Mouse (Mus musculus): ENCODE results near the gene Mtss1l. TPM values are rescaled to one million over a fixed set of nuclear protein-coding genes. Genes with fewer than 3 reads are reported as not detected.
"Not testable (repeated sequence)": the region's sequence is repeated elsewhere in the genome, so short reads cannot be mapped to it uniquely, and the experiment has no call there.

Gene Mtss1l
- polyA plus RNA-seq, 2 experiments, result 0.52 to 2.6 TPM

GRCm38 (mm10) chr8:110775721-110776120, 54.4 kb downstream of the Mtss1l start:
- no peak for DNase-seq (ENCODE audit: low read depth in 3 of 3, low spot score in 3 of 3)
- no peaks in the 10 kb centered on the region for H3K36me3 ChIP-seq (replicated peaks; ENCODE audit: control insufficient read depth, insufficient read depth, low read depth)
- no peak overlapping the region for H3K4me3 ChIP-seq (ENCODE audit: insufficient read depth in 1 of 2, low read depth in 2 of 2, low read length in 2 of 2)
- WGBS (ENCODE audit: insufficient replicate concordance), result 61% methylated on average over 3 of the region's 3 CpGs
- H3K4me1 ChIP-seq (replicated peaks; ENCODE audit: control insufficient read depth in 2 of 2, insufficient read depth in 2 of 2, low read length in 1 of 2), result no peaks in the 10 kb centered on the region
- no peak for TF ChIP-seq EP300 (IDR thresholded peaks at IDR 0.05; ENCODE audit: low read depth)
- TF ChIP-seq CTCF (IDR thresholded peaks at IDR 0.05; ENCODE audit: low read depth), result no peak
- no peaks in the 10 kb centered on the region for H3K9me3 ChIP-seq (ENCODE audit: control insufficient read depth, low read length)
- H3K4me2 ChIP-seq (ENCODE audit: low read depth), result no peak overlapping the region
- no peaks in the 10 kb centered on the region for H3K27me3 ChIP-seq (ENCODE audit: control insufficient read depth, insufficient read depth, low read length)
- H3K9ac ChIP-seq (replicated peaks), result no peak overlapping the region
- no peak for ATAC-seq (ENCODE audit: insufficient read depth)
- no peak overlapping the region for H3K27ac ChIP-seq

DNA sequence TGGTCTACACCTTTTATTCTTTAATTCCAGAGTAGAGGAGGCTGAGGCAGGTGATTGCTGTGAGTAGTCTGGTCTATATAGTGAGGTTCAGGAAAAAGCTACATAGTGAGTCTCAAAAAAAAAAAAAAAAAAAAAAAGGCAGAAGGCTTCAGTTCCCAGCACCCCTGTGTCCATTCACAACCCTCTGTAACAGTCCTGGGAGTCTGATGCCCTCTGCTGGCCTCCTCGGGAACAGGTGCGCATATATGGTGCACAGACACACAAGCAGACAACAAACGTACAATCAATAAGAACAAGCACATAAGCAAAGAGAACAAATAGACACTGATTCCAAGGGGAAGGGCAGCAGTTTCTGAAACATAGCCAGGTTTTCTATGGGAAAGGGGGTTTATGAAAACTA, 55.1 kb downstream of the Mtss1l start:
- Histone ChIP-seq H3K36me3 (replicated peaks; ENCODE audit: control insufficient read depth, insufficient read depth, low read depth) (no peaks in the 10 kb centered on the region), H3K27me3 (ENCODE audit: control insufficient read depth, insufficient read depth, low read length) (no peaks in the 10 kb centered on the region), H3K27ac (no peak overlapping the region), H3K4me3 (ENCODE audit: insufficient read depth in 1 of 2, low read depth in 2 of 2, low read length in 2 of 2) (no peak overlapping the region), H3K9me3 (ENCODE audit: control insufficient read depth, low read length) (no peaks in the 10 kb centered on the region), H3K4me1 (replicated peaks; ENCODE audit: control insufficient read depth in 2 of 2, insufficient read depth in 2 of 2, low read length in 1 of 2) (no peaks in the 10 kb centered on the region), H3K9ac (replicated peaks) (no peak overlapping the region), H3K4me2 (ENCODE audit: low read depth) (no peak overlapping the region)
- DNase-seq (ENCODE audit: low read depth in 3 of 3, low spot score in 3 of 3) (no peak), ATAC-seq (ENCODE audit: insufficient read depth) (no peak)
- 89% methylated on average over 3 of the region's 3 CpGs for WGBS (ENCODE audit: insufficient replicate concordance)
- no peak for TF ChIP-seq EP300 (IDR thresholded peaks at IDR 0.05; ENCODE audit: low read depth)
- peak; percentile 32; the same call in 1 of the 2 replicates for TF ChIP-seq CTCF (IDR thresholded peaks at IDR 0.05; ENCODE audit: low read depth)

- DNase-seq (ENCODE audit: low read depth in 3 of 3, low spot score in 3 of 3), result no peak
These were observed 58.8 kb downstream of the Mtss1l start for GRCm38 (mm10) chr8:110779924-110780718.

GRCm38 (mm10) chr8:110785366-110785765, 64.1 kb downstream of the Mtss1l start:
- Histone ChIP-seq H3K9me3 (ENCODE audit: control insufficient read depth, low read length) (no peaks in the 10 kb centered on the region), H3K27me3 (ENCODE audit: control insufficient read depth, insufficient read depth, low read length) (no peaks in the 10 kb centered on the region), H3K9ac (replicated peaks) (no peak overlapping the region), H3K27ac (no peak overlapping the region), H3K36me3 (replicated peaks; ENCODE audit: control insufficient read depth, insufficient read depth, low read depth) (no peaks in the 10 kb centered on the region), H3K4me3 (ENCODE audit: insufficient read depth in 1 of 2, low read depth in 2 of 2, low read length in 2 of 2) (no peak overlapping the region), H3K4me2 (ENCODE audit: low read depth) (no peak overlapping the region), H3K4me1 (replicated peaks; ENCODE audit: control insufficient read depth in 2 of 2, insufficient read depth in 2 of 2, low read length in 1 of 2) (peaks cover 0 to 4% of the 10 kb centered on the region in 2 experiments; a peak in 2 of 4 replicates)
- WGBS (ENCODE audit: insufficient replicate concordance), result 49% methylated on average over 2 of the region's 2 CpGs
- ATAC-seq (ENCODE audit: insufficient read depth) (no peak), DNase-seq (ENCODE audit: low read depth in 3 of 3, low spot score in 3 of 3) (no peak)
- TF ChIP-seq EP300 (IDR thresholded peaks at IDR 0.05; ENCODE audit: low read depth), result no peak
- no peak for TF ChIP-seq CTCF (IDR thresholded peaks at IDR 0.05; ENCODE audit: low read depth)

More at GRCm38 (mm10) chr8:110779924-110780718, 58.8 kb downstream of the Mtss1l start:
- Histone ChIP-seq H3K27ac (no peak overlapping the region), H3K9ac (replicated peaks) (no peak overlapping the region), H3K4me1 (replicated peaks; ENCODE audit: control insufficient read depth in 2 of 2, insufficient read depth in 2 of 2, low read length in 1 of 2) (no peaks in the 10 kb centered on the region), H3K4me2 (ENCODE audit: low read depth) (no peak overlapping the region), H3K9me3 (ENCODE audit: control insufficient read depth, low read length) (no peaks in the 10 kb centered on the region), H3K36me3 (replicated peaks; ENCODE audit: control insufficient read depth, insufficient read depth, low read depth) (no peaks in the 10 kb centered on the region), H3K4me3 (ENCODE audit: insufficient read depth in 1 of 2, low read depth in 2 of 2, low read length in 2 of 2) (no peak overlapping the region), H3K27me3 (ENCODE audit: control insufficient read depth, insufficient read depth, low read length) (no peaks in the 10 kb centered on the region)
- TF ChIP-seq CTCF (IDR thresholded peaks at IDR 0.05; ENCODE audit: low read depth) (no peak), EP300 (IDR thresholded peaks at IDR 0.05; ENCODE audit: low read depth) (no peak)
- ATAC-seq (ENCODE audit: insufficient read depth), result no peak
- 59% methylated on average over 13 of the region's 13 CpGs for WGBS (ENCODE audit: insufficient replicate concordance)

GRCm38 (mm10) chr8:110786501-110786900, 65.2 kb downstream of the Mtss1l start:
- WGBS (ENCODE audit: insufficient replicate concordance), result 58% methylated on average over 7 of the region's 7 CpGs
- H3K36me3 ChIP-seq (replicated peaks; ENCODE audit: control insufficient read depth, insufficient read depth, low read depth); H3K4me3 ChIP-seq (ENCODE audit: insufficient read depth in 1 of 2, low read depth in 2 of 2, low read length in 2 of 2); H3K9ac ChIP-seq (replicated peaks); H3K27ac ChIP-seq; H3K27me3 ChIP-seq (ENCODE audit: control insufficient read depth, insufficient read depth, low read length); H3K4me2 ChIP-seq (ENCODE audit: low read depth); H3K9me3 ChIP-seq (ENCODE audit: control insufficient read depth, low read length); ATAC-seq (ENCODE audit: insufficient read depth); H3K4me1 ChIP-seq (replicated peaks; ENCODE audit: control insufficient read depth in 2 of 2, insufficient read depth in 2 of 2, low read length in 1 of 2): not testable (repeated sequence)
- DNase-seq (ENCODE audit: low read depth in 3 of 3, low spot score in 3 of 3), result peak in 1 of 3 experiments; percentile 9
